Mouse (Mus musculus): ENCODE data around the gene Rpl36-ps4.

DNA sequence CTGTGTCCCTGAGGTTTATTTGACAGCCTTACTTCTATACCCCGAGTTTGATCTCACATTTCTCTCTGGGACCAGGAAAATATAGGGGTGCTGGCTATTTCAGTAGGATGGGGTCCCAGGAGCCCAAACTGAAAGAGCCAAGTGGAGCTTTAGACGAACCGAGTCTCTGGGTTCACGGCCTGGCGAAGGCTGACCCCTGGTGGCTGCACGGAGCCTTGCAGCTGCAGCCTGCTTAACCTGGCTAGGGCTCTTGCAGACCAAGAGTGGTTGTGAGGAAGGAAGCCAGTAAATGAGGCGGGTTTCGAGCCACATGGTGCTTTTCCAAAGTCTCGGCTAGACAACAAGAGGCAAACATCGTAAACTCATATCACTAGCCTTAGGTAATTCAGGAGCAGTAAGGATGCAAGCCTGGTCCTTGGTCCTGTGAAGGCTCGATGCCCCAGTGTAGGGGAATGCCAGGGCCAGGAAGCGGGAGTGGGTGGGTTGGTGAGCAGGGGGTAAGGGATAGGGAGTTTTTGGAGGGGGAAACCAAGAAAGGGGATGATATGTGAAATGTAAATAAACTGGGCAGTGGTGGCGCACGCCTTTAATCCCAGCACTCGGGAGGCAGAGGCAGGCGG, 28.3 kb downstream of the Rpl36-ps4 start:
- TF ChIP-seq CTCF (IDR thresholded peaks at IDR 0.05; ENCODE audit: borderline replicate concordance, insufficient read depth, low read length): peak; percentile 98
- no peak for TF ChIP-seq POLR2A (IDR thresholded peaks at IDR 0.05; ENCODE audit: low read depth, low read length)

All from embryonic fibroblast, embryonic 13.5 days (primary cell).